Mouse (Mus musculus): ENCODE data around the gene Cdc14a. TPM values are rescaled to one million over a fixed set of nuclear protein-coding genes. Genes with fewer than 3 reads are reported as not detected.
A peak's percentile ranks its signal among the peaks of the same experiment; 100 is the strongest.

Cdc14a gene
- polyA plus RNA-seq, 1 experiment from 2014 or later = 3.5 TPM

GRCm38 (mm10) chr3:116283996-116284395 lies 139.8 kb downstream of the Cdc14a start:
- H3K4me2 ChIP-seq = no peak overlapping the region
- H3K9me3 ChIP-seq (replicated peaks) = no peaks in the 10 kb centered on the region
- H3K4me1 ChIP-seq = no peaks in the 10 kb centered on the region
- ATAC-seq (ENCODE audit: low FRiP score) = no peak
- H3K4me3 ChIP-seq (replicated peaks) = no peak overlapping the region
- 23% methylated on average over 2 of the region's 2 CpGs for WGBS
- no peak overlapping the region for H3K27ac ChIP-seq (replicated peaks)
- H3K27me3 ChIP-seq (replicated peaks) = no peaks in the 10 kb centered on the region
- H3K36me3 ChIP-seq = no peaks in the 10 kb centered on the region
- no peak overlapping the region for H3K9ac ChIP-seq (replicated peaks)

GRCm38 (mm10) chr3:116281663-116282062 lies 142.2 kb downstream of the Cdc14a start:
- WGBS = 91% methylated on average over 6 of the region's 6 CpGs
- Histone ChIP-seq H3K4me3 (replicated peaks) (no peak overlapping the region), H3K27me3 (replicated peaks) (no peaks in the 10 kb centered on the region), H3K4me2 (no peak overlapping the region), H3K4me1 (no peaks in the 10 kb centered on the region), H3K9me3 (replicated peaks) (no peaks in the 10 kb centered on the region), H3K9ac (replicated peaks) (no peak overlapping the region), H3K36me3 (no peaks in the 10 kb centered on the region), H3K27ac (replicated peaks) (no peak overlapping the region)
- no peak for ATAC-seq (ENCODE audit: low FRiP score)

- ATAC-seq (ENCODE audit: low FRiP score) = no peak
- Histone ChIP-seq H3K4me3 (replicated peaks) (no peak overlapping the region), H3K9me3 (replicated peaks) (no peaks in the 10 kb centered on the region), H3K4me1 (0 out of 2 replicates have a peak, but pooled peaks cover 5% of the 10 kb centered on the region), H3K27ac (replicated peaks) (no peak overlapping the region), H3K27me3 (replicated peaks) (no peaks in the 10 kb centered on the region), H3K36me3 (no peaks in the 10 kb centered on the region), H3K4me2 (no peak overlapping the region), H3K9ac (replicated peaks) (no peak overlapping the region)
- WGBS = 58% methylated on average over 8 of the region's 8 CpGs
These were observed 146.7 kb downstream of the Cdc14a start for GRCm38 (mm10) chr3:116277146-116277545.

GRCm38 (mm10) chr3:116271679-116272078 lies 152.2 kb downstream of the Cdc14a start:
- no peak overlapping the region for H3K4me2 ChIP-seq
- H3K36me3 ChIP-seq = no peaks in the 10 kb centered on the region
- no peak overlapping the region for H3K9ac ChIP-seq (replicated peaks)
- 0 out of 2 replicates have a peak, but pooled peaks cover 5% of the 10 kb centered on the region for H3K4me1 ChIP-seq
- 94% methylated on average over 6 of the region's 6 CpGs for WGBS
- no peaks in the 10 kb centered on the region for H3K9me3 ChIP-seq (replicated peaks)
- no peak overlapping the region for H3K27ac ChIP-seq (replicated peaks)
- no peak overlapping the region for H3K4me3 ChIP-seq (replicated peaks)
- H3K27me3 ChIP-seq (replicated peaks) = no peaks in the 10 kb centered on the region
- ATAC-seq (ENCODE audit: low FRiP score) = no peak

GRCm38 (mm10) chr3:116267036-116267654 lies 156.7 kb downstream of the Cdc14a start:
- no peak overlapping the region for H3K4me3 ChIP-seq (replicated peaks)
- H3K27me3 ChIP-seq (replicated peaks) = no peaks in the 10 kb centered on the region
- no peaks in the 10 kb centered on the region for H3K36me3 ChIP-seq
- H3K9ac ChIP-seq (replicated peaks) = no peak overlapping the region
- WGBS = 96% methylated on average over 2 of the region's 2 CpGs
- H3K9me3 ChIP-seq (replicated peaks) = no peaks in the 10 kb centered on the region
- H3K27ac ChIP-seq (replicated peaks) = no peak overlapping the region
- no peaks in the 10 kb centered on the region for H3K4me1 ChIP-seq
- 0 out of 2 replicates have a peak, but pooled peaks have one; percentile 35 for ATAC-seq (ENCODE audit: low FRiP score)
- H3K4me2 ChIP-seq = no peak overlapping the region

- 51% methylated on average over 3 of the region's 3 CpGs for WGBS
- Histone ChIP-seq H3K9ac (replicated peaks) (no peak overlapping the region), H3K36me3 (no peaks in the 10 kb centered on the region), H3K4me3 (replicated peaks) (no peak overlapping the region), H3K4me1 (no peaks in the 10 kb centered on the region), H3K27me3 (replicated peaks) (no peaks in the 10 kb centered on the region), H3K27ac (replicated peaks) (no peak overlapping the region), H3K4me2 (no peak overlapping the region), H3K9me3 (replicated peaks) (no peaks in the 10 kb centered on the region)
- ATAC-seq (ENCODE audit: low FRiP score) = no peak
These were observed 157.5 kb downstream of the Cdc14a start for GRCm38 (mm10) chr3:116266360-116266759.

- Histone ChIP-seq H3K4me3 (replicated peaks) (no peak overlapping the region), H3K27me3 (replicated peaks) (no peaks in the 10 kb centered on the region), H3K36me3 (no peaks in the 10 kb centered on the region), H3K27ac (replicated peaks) (no peak overlapping the region), H3K9me3 (replicated peaks) (no peaks in the 10 kb centered on the region), H3K9ac (replicated peaks) (no peak overlapping the region), H3K4me1 (no peaks in the 10 kb centered on the region), H3K4me2 (no peak overlapping the region)
- WGBS = 81% methylated on average over 1 of the region's 1 CpGs
- no peak for ATAC-seq (ENCODE audit: low FRiP score)
These were observed 159.9 kb downstream of the Cdc14a start for GRCm38 (mm10) chr3:116263977-116264376.

GRCm38 (mm10) chr3:116263061-116263460 lies 160.8 kb downstream of the Cdc14a start:
- Histone ChIP-seq H3K36me3 (no peaks in the 10 kb centered on the region), H3K9ac (replicated peaks) (no peak overlapping the region), H3K27me3 (replicated peaks) (no peaks in the 10 kb centered on the region), H3K4me1 (no peaks in the 10 kb centered on the region), H3K27ac (replicated peaks) (no peak overlapping the region), H3K4me2 (no peak overlapping the region), H3K9me3 (replicated peaks) (no peaks in the 10 kb centered on the region), H3K4me3 (replicated peaks) (no peak overlapping the region)
- 93% methylated on average over 5 of the region's 5 CpGs for WGBS
- no peak for ATAC-seq (ENCODE audit: low FRiP score)

GRCm38 (mm10) chr3:116256104-116256503 lies 167.7 kb downstream of the Cdc14a start:
- Histone ChIP-seq H3K9me3 (replicated peaks) (no peaks in the 10 kb centered on the region), H3K27ac (replicated peaks) (no peak overlapping the region), H3K9ac (replicated peaks) (no peak overlapping the region), H3K4me1 (peaks cover 28% of the 10 kb centered on the region), H3K27me3 (replicated peaks) (0 out of 2 replicates have a peak, but pooled peaks cover 9% of the 10 kb centered on the region), H3K36me3 (no peaks in the 10 kb centered on the region), H3K4me2 (no peak overlapping the region), H3K4me3 (replicated peaks) (no peak overlapping the region)
- 47% methylated on average over 5 of the region's 5 CpGs for WGBS
- ATAC-seq (ENCODE audit: low FRiP score) = no peak

GRCm38 (mm10) chr3:116253077-116253531 lies 170.7 kb downstream of the Cdc14a start, which contains the start of gene Gpr88:
Gene Gpr88 (minus strand): TSS chr3:116253503.
- Histone ChIP-seq H3K36me3 (no peaks in the 10 kb centered on the region), H3K27ac (replicated peaks) (peak within 1 kb of the TSS; percentile 63), H3K4me2 (peak within 1 kb of the TSS; percentile 99), H3K9me3 (replicated peaks) (no peaks in the 10 kb centered on the region), H3K9ac (replicated peaks) (peak within 1 kb of the TSS; percentile 54), H3K27me3 (replicated peaks) (0 out of 2 replicates have a peak, but pooled peaks cover 14% of the 10 kb centered on the region), H3K4me3 (replicated peaks) (peak within 1 kb of the TSS; percentile 57), H3K4me1 (peaks cover 29% of the 10 kb centered on the region)
- WGBS = under 1% methylated on average over 9 of the region's 9 CpGs
- ATAC-seq (ENCODE audit: low FRiP score) = peak; percentile 61

- H3K27ac ChIP-seq (replicated peaks) = peak overlapping the region; percentile 63
- no peaks in the 10 kb centered on the region for H3K9me3 ChIP-seq (replicated peaks)
- H3K36me3 ChIP-seq = no peaks in the 10 kb centered on the region
- peak overlapping the region; percentile 57 for H3K4me3 ChIP-seq (replicated peaks)
- ATAC-seq (ENCODE audit: low FRiP score) = peak; percentile 58
- peak overlapping the region; percentile 54 for H3K9ac ChIP-seq (replicated peaks)
- H3K27me3 ChIP-seq (replicated peaks) = 0 out of 2 replicates have a peak, but pooled peaks cover 14% of the 10 kb centered on the region
- under 1% methylated on average over 48 of the region's 48 CpGs for WGBS
- H3K4me2 ChIP-seq = peak overlapping the region; percentile 99
- H3K4me1 ChIP-seq = peaks cover 29% of the 10 kb centered on the region
These were observed 171.4 kb downstream of the Cdc14a start for GRCm38 (mm10) chr3:116252255-116253040.
